Mouse (Mus musculus): ENCODE measurements around the gene Sdr42e1.

DNA sequence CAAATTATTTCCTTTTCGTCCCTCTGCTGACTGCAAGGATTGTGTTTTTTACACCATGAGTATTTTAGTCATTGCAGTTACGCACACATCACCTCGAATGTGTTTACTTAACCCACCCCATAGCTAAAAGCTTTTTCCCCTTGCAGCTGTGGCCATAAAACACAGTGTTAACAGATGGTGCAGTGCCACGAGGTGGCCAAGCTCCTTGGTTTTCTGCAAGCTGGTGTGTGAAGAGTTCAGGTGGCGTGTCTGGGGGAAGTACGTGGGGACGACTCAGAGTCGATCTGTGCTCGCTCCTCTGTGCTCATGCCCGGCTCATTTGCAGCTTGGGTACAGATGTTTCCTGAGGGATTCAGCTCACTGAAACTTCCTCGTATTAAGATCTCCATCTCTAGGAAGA lies 11.0 kb upstream of the Sdr42e1 start:
- TF ChIP-seq CTCF (IDR thresholded peaks at IDR 0.05; ENCODE audit: control insufficient read depth, insufficient read depth, insufficient read length) (no peak), USF1 (IDR thresholded peaks at IDR 0.05; ENCODE audit: low read depth) (no peak), CEBPB (IDR thresholded peaks at IDR 0.05; ENCODE audit: low read depth) (no peak), MYOG (IDR thresholded peaks at IDR 0.05; ENCODE audit: control insufficient read depth, extremely low read depth, insufficient read length) (no peak)

Data from C2C12 (cell line).